Mouse (Mus musculus): Measurements from ENCODE around the gene B230217C12Rik.

B230217C12Rik gene

GRCm38 (mm10) chr11:97840539-97840954 lies at the start of gene B230217C12Rik:
Gene B230217C12Rik, plus strand, starts transcription at chr11:97840780.
- peak; percentile 60 for DNase-seq (ENCODE audit: low read depth, low spot score)

GRCm38 (mm10) chr11:97793165-97793564 lies 47.4 kb upstream of the B230217C12Rik start:
- peak; percentile 88 for DNase-seq (ENCODE audit: low read depth, low spot score)

GRCm38 (mm10) chr11:97796910-97797309 lies 43.7 kb upstream of the B230217C12Rik start:
- DNase-seq (ENCODE audit: low read depth, low spot score) = peak; percentile 82

GRCm38 (mm10) chr11:97797369-97798082 lies 43.1 kb upstream of the B230217C12Rik start:
- no peak for DNase-seq (ENCODE audit: low read depth, low spot score)

- no peak for DNase-seq (ENCODE audit: low read depth, low spot score)
These were observed 42.5 kb upstream of the B230217C12Rik start for GRCm38 (mm10) chr11:97798083-97798435.

GRCm38 (mm10) chr11:97798782-97799145 lies 41.8 kb upstream of the B230217C12Rik start, which contains the start of gene Lasp1:
Gene Lasp1, plus strand, starts transcription at chr11:97799000.
- peak; percentile 92 for DNase-seq (ENCODE audit: low read depth, low spot score)

GRCm38 (mm10) chr11:97799146-97799993 lies 41.2 kb upstream of the B230217C12Rik start:
- DNase-seq (ENCODE audit: low read depth, low spot score) = peak; percentile 87

GRCm38 (mm10) chr11:97799994-97800690 lies 40.4 kb upstream of the B230217C12Rik start:
- peak; percentile 76 for DNase-seq (ENCODE audit: low read depth, low spot score)

- no peak for DNase-seq (ENCODE audit: low read depth, low spot score)
These were observed 39.7 kb upstream of the B230217C12Rik start for GRCm38 (mm10) chr11:97800691-97801408.

GRCm38 (mm10) chr11:97801409-97802193 lies 39.0 kb upstream of the B230217C12Rik start:
- DNase-seq (ENCODE audit: low read depth, low spot score) = no peak

GRCm38 (mm10) chr11:97802194-97802470 lies 38.4 kb upstream of the B230217C12Rik start:
- DNase-seq (ENCODE audit: low read depth, low spot score) = no peak

GRCm38 (mm10) chr11:97802495-97802894 lies 38.1 kb upstream of the B230217C12Rik start:
- DNase-seq (ENCODE audit: low read depth, low spot score) = no peak

- no peak for DNase-seq (ENCODE audit: low read depth, low spot score)
These were observed 36.7 kb upstream of the B230217C12Rik start for GRCm38 (mm10) chr11:97803847-97804246.

GRCm38 (mm10) chr11:97804841-97805661 lies 35.5 kb upstream of the B230217C12Rik start:
- DNase-seq (ENCODE audit: low read depth, low spot score) = no peak

GRCm38 (mm10) chr11:97805662-97806612 lies 34.6 kb upstream of the B230217C12Rik start:
- DNase-seq (ENCODE audit: low read depth, low spot score) = no peak

- no peak for DNase-seq (ENCODE audit: low read depth, low spot score)
These were observed 34.0 kb upstream of the B230217C12Rik start for GRCm38 (mm10) chr11:97806613-97806964.

GRCm38 (mm10) chr11:97807626-97808025 lies 33.0 kb upstream of the B230217C12Rik start:
- no peak for DNase-seq (ENCODE audit: low read depth, low spot score)

- peak; percentile 61 for DNase-seq (ENCODE audit: low read depth, low spot score)
These were observed 32.5 kb upstream of the B230217C12Rik start for GRCm38 (mm10) chr11:97808093-97808492.

Data from CD4-positive, CD25-positive, alpha-beta regulatory T cell, adult 2 months (primary cell).